Comparison of ENCODE assay signal across 8 mouse cellular contexts in the genomic region with DNA sequence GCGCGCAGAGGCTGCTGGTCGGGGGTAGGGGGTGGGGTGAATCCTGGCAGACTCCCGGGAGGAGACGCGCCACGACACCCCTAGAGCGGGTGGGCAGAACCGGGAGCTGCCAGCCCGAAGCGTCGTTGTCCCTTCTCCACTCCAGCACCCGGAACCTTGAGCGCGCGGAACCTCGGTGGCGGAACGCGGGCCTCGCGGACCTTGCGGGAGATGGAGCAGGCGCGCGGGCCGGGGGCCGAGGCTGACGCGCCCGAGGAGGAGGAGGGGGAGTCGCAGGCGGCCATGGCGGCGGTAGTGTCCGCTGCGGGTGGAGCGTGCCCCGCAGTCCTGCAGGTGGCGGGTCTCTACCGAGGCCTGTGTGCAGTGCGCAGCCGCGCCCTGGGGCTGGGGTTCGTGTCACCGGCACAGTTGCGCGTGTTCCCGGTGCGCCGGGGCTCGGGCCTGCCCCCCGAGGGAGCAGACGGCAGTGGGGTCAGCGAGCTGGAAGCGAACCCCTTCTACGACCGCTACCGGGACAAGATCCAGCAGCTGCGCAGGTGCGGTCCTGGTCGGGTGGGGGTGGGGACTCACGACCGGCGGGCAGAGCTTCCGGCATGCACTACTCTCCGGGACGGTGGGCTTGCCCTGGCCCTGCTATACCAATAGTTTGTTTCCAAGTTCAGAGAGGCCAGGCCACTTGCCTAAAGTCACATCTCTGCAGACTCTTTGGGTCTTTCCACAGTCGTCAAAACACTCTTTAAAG. TPM values are rescaled to one million over a fixed set of nuclear protein-coding genes. Genes with fewer than 3 reads are reported as not detected.
DNase-seq lines count a peak whose midpoint lies in the region; ATAC-seq and TF ChIP-seq lines count a peak whose summit lies in the region.

TSS of gene Atpaf1 (plus strand) at position 44 of the 742 bp plus-strand sequence.

- peaks cover 11% of the 10 kb centered on the region for H3K36me3 ChIP-seq in embryonic facial prominence, embryonic 12.5 days
- H3K36me3 ChIP-seq in kidney, adult 2 months (ENCODE audit: control insufficient read depth, insufficient read depth, low read length), result peaks cover 4% of the 10 kb centered on the region; the same call in 1 of the 2 replicates
- H3K36me3 ChIP-seq in limb, embryonic 12.5 days, result peaks cover 25% of the 10 kb centered on the region
- peaks cover 22% of the 10 kb centered on the region for H3K36me3 ChIP-seq in midbrain, embryonic 14.5 days (ENCODE audit: control insufficient read depth, insufficient read depth, low read length)

- TF ChIP-seq CTCF in kidney, adult 2 months (conservative IDR thresholded peaks at IDR 0.05; ENCODE audit: insufficient read depth, insufficient read length, low read depth, low read length), result no peak

- H3K4me1 ChIP-seq in embryonic facial prominence, embryonic 12.5 days, result peaks cover 7% of the 10 kb centered on the region; the same call in 1 of the 2 replicates
- H3K4me1 ChIP-seq in kidney, adult 2 months (ENCODE audit: control insufficient read depth, insufficient read depth, low read length), result peaks cover 6% of the 10 kb centered on the region; the same call in 1 of the 2 replicates
- H3K4me1 ChIP-seq in limb, embryonic 12.5 days (replicated peaks), result peaks cover 15% of the 10 kb centered on the region
- peaks cover 9% of the 10 kb centered on the region; the same call in 1 of the 2 replicates for H3K4me1 ChIP-seq in midbrain, embryonic 14.5 days (ENCODE audit: control insufficient read depth, insufficient read depth, low read length)

- no peak within 1 kb of the TSS for H3K27ac ChIP-seq in embryonic facial prominence, embryonic 12.5 days
- peak within 1 kb of the TSS; percentile 44 for H3K27ac ChIP-seq in kidney, adult 2 months (ENCODE audit: insufficient read depth, low read depth, low read length)
- H3K27ac ChIP-seq in limb, embryonic 12.5 days, result peak within 1 kb of the TSS; percentile 26; the same call in 1 of the 2 replicates
- peak within 1 kb of the TSS; percentile 57; the same call in 1 of the 2 replicates for H3K27ac ChIP-seq in midbrain, embryonic 14.5 days (replicated peaks; ENCODE audit: low read depth, low read length)

- H3K4me2 ChIP-seq in embryonic facial prominence, embryonic 12.5 days (replicated peaks), result peak within 1 kb of the TSS; percentile 76
- H3K4me2 ChIP-seq in limb, embryonic 12.5 days, result peak within 1 kb of the TSS; percentile 76
- peak within 1 kb of the TSS; percentile 76 for H3K4me2 ChIP-seq in midbrain, embryonic 14.5 days (ENCODE audit: low read length)

- under 1% methylated on average over 69 of the region's 69 CpGs for WGBS in embryonic facial prominence, embryonic 12.5 days
- under 1% methylated on average over 69 of the region's 69 CpGs for WGBS in kidney, adult 2 months
- under 1% methylated on average over 69 of the region's 69 CpGs for whole genome bisulfite sequencing in limb, embryonic 12.5 days
- under 1% methylated on average over 69 of the region's 69 CpGs for WGBS in midbrain, embryonic 14.5 days

- H3K9me3 ChIP-seq in embryonic facial prominence, embryonic 12.5 days, result no peaks in the 10 kb centered on the region
- no peaks in the 10 kb centered on the region for H3K9me3 ChIP-seq in limb, embryonic 12.5 days
- H3K9me3 ChIP-seq in midbrain, embryonic 14.5 days (ENCODE audit: control insufficient read depth, low read length), result no peaks in the 10 kb centered on the region

- peak; percentile 44 for DNase-seq in 3T3-L1 (ENCODE audit: low read depth, low spot score)
- DNase-seq in adrenal gland, postnatal 36 days, result peak; percentile 82 to 84
- peak; percentile 75 to 83 for DNase-seq in heart, adult 18-20 months
- DNase-seq in kidney, adult 2 months, result peak; percentile 69
- DNase-seq in midbrain, embryonic 14.5 days, result peak; percentile 86
- DNase-seq in spleen, adult 18-20 months, result peak; percentile 47 to 67

- peak within 1 kb of the TSS; percentile 77 for H3K9ac ChIP-seq in embryonic facial prominence, embryonic 12.5 days
- peak within 1 kb of the TSS; percentile 72 for H3K9ac ChIP-seq in limb, embryonic 12.5 days (replicated peaks)
- peak within 1 kb of the TSS; percentile 80 for H3K9ac ChIP-seq in midbrain, embryonic 14.5 days (replicated peaks; ENCODE audit: low read length)

- peak within 1 kb of the TSS; percentile 71 for H3K4me3 ChIP-seq in embryonic facial prominence, embryonic 12.5 days
- H3K4me3 ChIP-seq in kidney, adult 2 months (ENCODE audit: insufficient read depth, low read depth, low read length), result peak within 1 kb of the TSS; percentile 86
- H3K4me3 ChIP-seq in limb, embryonic 12.5 days (replicated peaks), result peak within 1 kb of the TSS; percentile 69
- H3K4me3 ChIP-seq in midbrain, embryonic 14.5 days (replicated peaks; ENCODE audit: low read depth, low read length), result peak within 1 kb of the TSS; percentile 63

- TF ChIP-seq POLR2A in kidney, adult 2 months (IDR thresholded peaks at IDR 0.05; ENCODE audit: low read depth, low read length), result peak; percentile 27

- peak; percentile 73 for ATAC-seq in embryonic facial prominence, embryonic 12.5 days (ENCODE audit: insufficient number of reproducible peaks, insufficient read depth, low FRiP score, low TSS enrichment)
- ATAC-seq in limb, embryonic 12.5 days (ENCODE audit: insufficient number of reproducible peaks, insufficient read depth, low FRiP score, low TSS enrichment, low read depth), result peak; percentile 85
- peak; percentile 92 for ATAC-seq in midbrain, embryonic 14.5 days (ENCODE audit: low FRiP score, low TSS enrichment)

- no peaks in the 10 kb centered on the region for H3K27me3 ChIP-seq in embryonic facial prominence, embryonic 12.5 days
- H3K27me3 ChIP-seq in kidney, adult 2 months (replicated peaks; ENCODE audit: control insufficient read depth, insufficient read depth, low read length), result no peaks in the 10 kb centered on the region
- no peaks in the 10 kb centered on the region for H3K27me3 ChIP-seq in limb, embryonic 12.5 days
- H3K27me3 ChIP-seq in midbrain, embryonic 14.5 days (ENCODE audit: control insufficient read depth, insufficient read depth, low read length), result no peaks in the 10 kb centered on the region

RNA-seq across cellular contexts. Expression of gene Atpaf1, which starts in this region (rescaled TPM):
- 10 to 100 TPM; 49.8 to 57.1 TPM for total RNA-seq in adrenal gland, postnatal 36 days (2021)
- polyA plus RNA-seq in embryonic facial prominence, embryonic 12.5 days (2016; fragmentation: Nextera tagmentation; extraction: Ambion mirVana), result 57.9 and 58.4 TPM in 2 replicates
- 100 to 1,000 TPM; 105 to 129 TPM for total RNA-seq in heart, adult 18-20 months (2021)
- 35.0 and 43.2 TPM in 2 replicates for polyA plus RNA-seq in kidney, adult 2 months (2012; rRNA removed)
- polyA plus RNA-seq in limb, embryonic 12.5 days (2016; fragmentation: Nextera tagmentation; extraction: Ambion mirVana), result 65.5 and 68.7 TPM in 2 replicates
- 37.8 and 44.3 TPM in 2 replicates for polyA plus RNA-seq in midbrain, embryonic 14.5 days (2014; fragmentation: Nextera tagmentation; extraction: Ambion mirVana)
